Mouse (Mus musculus) liver, embryonic 13.5 days (tissue): ENCODE measurements around the gene Fam72a. TPM values are rescaled to one million over a fixed set of nuclear protein-coding genes. Genes with fewer than 3 reads are reported as not detected.

ENCODE experiments used
- ATAC-seq: fragments of 200-750 bp; cut with Nextera tagmentation; 2 replicates; pipeline ENCODE4 v1.8.0; 2017; ENCODE audit warnings: low read depth, mild to moderate bottlenecking, moderate number of reproducible peaks, moderate library complexity
- DNase-seq: peaks from one replicate; pipeline ENCODE4 v3.0.0; 2022
- H3K27ac ChIP-seq: fragments of 300-500 bp; sonication (generic); 2 replicates; pipeline ENCODE4 v1.5.1; 2015; ENCODE audit warnings: moderate library complexity, mild to moderate bottlenecking, inconsistent platforms
- H3K27me3 ChIP-seq: fragments of 300-500 bp; sonication (generic); 2 replicates; pipeline ENCODE4 v1.6.1; 2015; ENCODE audit warnings: mild to moderate bottlenecking, inconsistent platforms
- H3K36me3 ChIP-seq: fragments of 300-500 bp; sonication (generic); 2 replicates; pipeline ENCODE4 v1.6.1; 2015; ENCODE audit warnings: mild to moderate bottlenecking, inconsistent platforms
- H3K4me1 ChIP-seq: fragments of 300-500 bp; sonication (generic); replicated peaks from 2 replicates; pipeline ENCODE4 v1.6.1; 2015; ENCODE audit warnings: inconsistent platforms
- H3K4me2 ChIP-seq: fragments of 300-500 bp; sonication (generic); 2 replicates; pipeline ENCODE4 v1.6.1; 2015; ENCODE audit warnings: inconsistent platforms, mild to moderate bottlenecking, moderate library complexity
- H3K4me3 ChIP-seq: fragments of 300-500 bp; sonication (generic); replicated peaks from 2 replicates; pipeline ENCODE4 v1.5.1; 2015; ENCODE audit warnings: mild to moderate bottlenecking, inconsistent platforms
- H3K9ac ChIP-seq: fragments of 300-500 bp; sonication (generic); 2 replicates; pipeline ENCODE4 v1.6.1; 2015; ENCODE audit warnings: mild to moderate bottlenecking, inconsistent platforms
- H3K9me3 ChIP-seq: fragments of 300-500 bp; sonication (generic); replicated peaks from 2 replicates; pipeline ENCODE4 v1.6.1; 2016; ENCODE audit warnings: inconsistent platforms
- WGBS: fragments of 180-500 bp; shearing (Covaris S2); methylation state at CpG from one replicate; pipeline ENCODE4 v1.1.7; 2015; ENCODE audit not compliant: insufficient replicate concordance; 5-methylcytosine and 5-hydroxymethylcytosine counted together
- polyA plus RNA-seq: library from polyadenylated mRNA; unstranded; fragments of >200 nt; fragmentation: Nextera tagmentation; extraction: Ambion mirVana; gene quantifications from 2 replicates; pipeline ENCODE4 v1.2.1, GENCODE M21; 2015

Fam72a gene
- polyA plus RNA-seq, 1 experiment from 2014 or later = 2.9 TPM

DNA sequence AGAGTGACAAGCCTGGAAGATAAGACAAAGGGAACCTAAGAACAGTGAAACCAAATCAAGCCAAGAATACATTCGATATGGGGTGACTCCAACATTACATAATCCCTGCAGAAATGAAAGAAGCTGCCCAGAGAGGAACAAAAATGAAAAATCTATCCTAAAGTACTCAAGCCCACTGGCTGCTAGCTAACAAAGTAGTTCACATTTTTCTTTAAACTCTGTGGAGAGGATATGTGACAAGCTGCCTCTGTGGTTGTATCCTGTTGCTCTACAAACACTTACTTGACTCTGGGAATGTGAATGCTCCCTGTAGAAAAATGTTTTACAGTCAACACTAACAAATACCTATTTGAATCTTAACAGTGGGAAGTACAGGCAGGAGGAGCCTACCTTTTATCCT lies 26.0 kb upstream of the Fam72a start:
- no peak overlapping the region for H3K27ac ChIP-seq
- H3K9me3 ChIP-seq = no peaks in the 10 kb centered on the region
- no peak overlapping the region for H3K4me3 ChIP-seq
- 74% methylated on average over 1 of the region's 1 CpGs for WGBS
- no peaks in the 10 kb centered on the region for H3K36me3 ChIP-seq
- ATAC-seq (no peak), DNase-seq (no peak)
- no peaks in the 10 kb centered on the region for H3K27me3 ChIP-seq
- H3K9ac ChIP-seq = no peak overlapping the region
- peaks cover 14% of the 10 kb centered on the region; the same call in 1 of the 2 replicates for H3K4me1 ChIP-seq
- no peak overlapping the region for H3K4me2 ChIP-seq

DNA sequence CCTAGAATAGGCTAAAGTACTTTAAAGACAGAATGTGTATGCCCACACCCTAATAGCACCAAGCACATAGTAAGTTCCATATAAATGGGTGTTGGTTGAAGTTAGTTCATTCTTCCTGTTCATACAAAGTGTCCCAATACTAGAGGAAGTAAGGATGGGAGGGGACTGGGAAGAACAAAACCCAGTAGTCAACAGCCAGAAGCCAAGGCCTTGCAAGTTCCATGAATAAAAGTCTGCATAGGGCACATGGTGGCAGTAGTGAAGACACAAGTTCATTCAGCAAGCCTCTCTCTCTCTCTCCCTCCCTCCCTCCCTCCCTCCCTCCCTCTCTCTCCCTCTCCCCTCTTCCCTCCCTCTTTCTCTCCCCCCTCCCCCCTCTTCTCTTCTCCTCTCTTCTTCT lies 16.6 kb upstream of the Fam72a start:
- H3K4me2 ChIP-seq = no peak overlapping the region
- H3K4me1 ChIP-seq = peaks cover 11% of the 10 kb centered on the region; the same call in 1 of the 2 replicates
- no peak overlapping the region for H3K9ac ChIP-seq
- H3K36me3 ChIP-seq = no peaks in the 10 kb centered on the region
- H3K27ac ChIP-seq = no peak overlapping the region
- ATAC-seq (no peak), DNase-seq (no peak)
- H3K9me3 ChIP-seq = no peaks in the 10 kb centered on the region
- H3K4me3 ChIP-seq = no peak overlapping the region
- H3K27me3 ChIP-seq = no peaks in the 10 kb centered on the region

DNA sequence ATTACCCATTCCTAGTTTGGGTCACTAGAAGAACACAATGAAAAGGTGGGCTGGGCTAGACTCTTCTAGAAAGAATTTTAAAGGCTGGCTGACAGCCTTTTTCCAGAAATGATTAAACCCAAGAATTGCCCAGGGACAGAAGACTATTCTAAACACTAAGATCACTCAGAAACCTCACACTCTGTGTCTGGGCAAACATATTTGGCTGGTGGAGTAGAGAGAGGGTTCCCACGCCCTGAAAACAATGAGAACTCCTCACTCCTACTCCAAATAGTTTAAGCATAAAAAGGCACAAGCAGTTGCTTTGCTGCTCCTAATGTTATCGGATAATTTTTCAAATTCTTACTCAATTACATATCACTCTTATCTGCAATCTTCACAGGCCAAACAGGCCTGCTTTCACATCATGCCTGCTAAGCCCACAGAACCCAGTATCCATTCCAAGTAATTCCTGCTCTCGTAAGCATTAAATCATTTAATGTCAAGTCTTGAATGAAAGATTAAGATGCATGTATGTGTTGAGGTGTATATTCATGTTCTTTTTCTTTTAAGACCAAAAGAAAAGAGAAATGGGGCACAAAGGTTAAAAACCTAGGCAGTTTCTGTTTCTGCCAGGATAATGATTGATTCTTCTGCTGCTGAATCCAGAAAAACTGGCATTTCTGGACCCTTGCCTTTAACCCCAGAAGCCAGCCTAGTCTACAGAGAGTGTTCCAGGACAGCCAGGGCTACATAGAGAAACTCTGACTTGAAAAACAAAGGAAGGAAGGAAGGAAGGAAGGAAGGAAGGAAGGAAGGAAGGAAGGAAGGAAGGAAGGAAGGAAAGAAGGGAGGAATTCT lies 15.8 kb upstream of the Fam72a start:
- WGBS = 62% methylated on average over 3 of the region's 3 CpGs
- Histone ChIP-seq H3K4me3 (no peak overlapping the region), H3K4me1 (peaks cover 7% of the 10 kb centered on the region; the same call in 1 of the 2 replicates), H3K9ac (no peak overlapping the region), H3K27ac (no peak overlapping the region), H3K27me3 (no peaks in the 10 kb centered on the region), H3K9me3 (no peaks in the 10 kb centered on the region), H3K36me3 (no peaks in the 10 kb centered on the region), H3K4me2 (no peak overlapping the region)
- no peak for DNase-seq
- ATAC-seq = no peak

GRCm38 (mm10) chr1:131513136-131513535 lies 14.6 kb upstream of the Fam72a start:
- no peak overlapping the region for H3K4me2 ChIP-seq
- no peak for DNase-seq

DNA sequence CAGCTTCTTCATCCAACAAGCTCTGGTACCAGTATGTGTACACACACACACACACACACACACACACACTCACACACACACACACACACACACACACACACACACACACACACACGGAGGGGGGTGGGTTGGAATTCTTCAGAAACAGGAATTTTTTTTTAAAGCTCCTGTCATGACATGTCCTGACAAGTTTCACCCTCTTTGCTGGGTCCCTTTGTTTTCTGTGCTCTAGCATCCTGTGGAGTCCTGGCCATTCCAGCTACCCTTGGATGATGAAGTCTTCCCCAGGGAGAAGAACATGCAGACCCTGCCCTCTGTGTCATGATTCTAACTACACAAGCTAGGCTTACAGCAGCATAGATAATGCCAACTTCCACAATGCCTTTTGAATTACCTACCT lies 13.5 kb upstream of the Fam72a start:
- ATAC-seq (no peak), DNase-seq (no peak)
- Histone ChIP-seq H3K4me2 (no peak overlapping the region), H3K9me3 (no peaks in the 10 kb centered on the region), H3K27me3 (no peaks in the 10 kb centered on the region), H3K4me3 (no peak overlapping the region), H3K36me3 (no peaks in the 10 kb centered on the region), H3K4me1 (peaks cover 7% of the 10 kb centered on the region; the same call in 1 of the 2 replicates), H3K27ac (no peak overlapping the region), H3K9ac (no peak overlapping the region)
- 57% methylated on average over 1 of the region's 1 CpGs for WGBS

More at GRCm38 (mm10) chr1:131513136-131513535, 14.6 kb upstream of the Fam72a start:
- H3K27ac ChIP-seq = no peak overlapping the region
- H3K36me3 ChIP-seq = no peaks in the 10 kb centered on the region
- ATAC-seq = no peak
- H3K9me3 ChIP-seq = no peaks in the 10 kb centered on the region
- 78% methylated on average over 2 of the region's 2 CpGs for WGBS
- H3K9ac ChIP-seq = no peak overlapping the region
- peaks cover 7% of the 10 kb centered on the region; the same call in 1 of the 2 replicates for H3K4me1 ChIP-seq
- H3K27me3 ChIP-seq = no peaks in the 10 kb centered on the region
- no peak overlapping the region for H3K4me3 ChIP-seq

DNA sequence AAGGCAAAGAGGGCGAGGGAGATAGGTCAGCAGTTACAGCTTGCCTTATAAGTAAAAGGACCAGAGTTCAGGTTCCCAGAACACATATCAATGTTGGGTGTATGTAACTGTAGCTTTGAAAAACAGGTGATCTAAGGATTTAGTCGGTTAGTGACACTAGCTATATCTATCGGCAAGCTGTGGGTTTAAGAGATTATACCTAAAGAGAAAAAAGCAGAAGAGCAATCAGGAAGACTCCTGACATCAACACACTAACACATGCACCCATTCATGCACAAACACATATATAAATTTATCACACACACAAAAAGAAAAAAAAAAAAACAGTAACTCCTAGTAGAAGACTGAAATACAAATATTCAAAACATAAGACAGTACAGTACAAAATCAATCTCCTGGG lies 11.1 kb upstream of the Fam72a start:
- Histone ChIP-seq H3K9ac (no peak overlapping the region), H3K36me3 (no peaks in the 10 kb centered on the region), H3K27ac (no peak overlapping the region), H3K9me3 (no peaks in the 10 kb centered on the region), H3K4me1 (peaks cover 14% of the 10 kb centered on the region), H3K27me3 (no peaks in the 10 kb centered on the region), H3K4me2 (no peak overlapping the region), H3K4me3 (no peak overlapping the region)
- ATAC-seq (no peak), DNase-seq (no peak)
- WGBS = 56% methylated on average over 3 of the region's 3 CpGs

DNA sequence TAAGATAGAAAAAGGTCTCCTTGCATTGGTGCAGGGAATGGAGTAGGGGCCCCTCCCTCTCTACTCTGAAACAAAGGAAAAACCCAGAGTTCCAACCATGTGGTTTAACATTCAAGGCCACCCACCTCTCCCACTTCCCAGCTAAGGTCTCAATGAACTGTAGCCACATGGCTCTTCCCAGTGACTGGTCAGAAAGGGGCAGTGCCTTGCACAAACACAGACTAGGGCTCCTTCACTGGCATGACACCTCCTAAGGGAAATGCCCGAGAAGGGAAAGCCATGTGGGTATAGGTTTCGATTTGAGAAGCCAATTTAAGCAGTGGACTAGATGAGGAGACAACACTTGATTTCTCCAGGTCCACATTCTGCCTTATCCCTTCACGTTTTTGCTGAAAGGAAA lies 3.9 kb upstream of the Fam72a start:
- Histone ChIP-seq H3K27me3 (no peaks in the 10 kb centered on the region), H3K27ac (no peak overlapping the region), H3K4me1 (peaks cover 52% of the 10 kb centered on the region), H3K4me2 (peak overlapping the region; percentile 99), H3K36me3 (no peaks in the 10 kb centered on the region), H3K4me3 (peak overlapping the region; percentile 85; the same call in 1 of the 2 replicates), H3K9me3 (no peaks in the 10 kb centered on the region), H3K9ac (peak overlapping the region; percentile 12; the same call in 1 of the 2 replicates)
- ATAC-seq (no peak), DNase-seq (no peak)
- WGBS = 60% methylated on average over 3 of the region's 3 CpGs

- Histone ChIP-seq H3K27ac (0 out of 2 replicates have a peak overlapping the region, but pooled peaks have one; percentile 94), H3K36me3 (no peaks in the 10 kb centered on the region), H3K4me3 (peak overlapping the region; percentile 85), H3K9ac (peak overlapping the region; percentile 91), H3K4me1 (peaks cover 57% of the 10 kb centered on the region), H3K27me3 (no peaks in the 10 kb centered on the region), H3K9me3 (no peaks in the 10 kb centered on the region), H3K4me2 (peak overlapping the region; percentile 99)
- DNase-seq (no peak), ATAC-seq (no peak)
- 4% methylated on average over 26 of the region's 26 CpGs for WGBS
Observed at GRCm38 (mm10) chr1:131525101-131525585, 2.6 kb upstream of the Fam72a start.

- DNase-seq (peak; percentile 21), ATAC-seq (no peak)
- under 1% methylated on average over 41 of the region's 41 CpGs for WGBS
- Histone ChIP-seq H3K27me3 (no peaks in the 10 kb centered on the region), H3K27ac (peak overlapping the region; percentile 94), H3K9ac (peak overlapping the region; percentile 91), H3K4me1 (peaks cover 55% of the 10 kb centered on the region), H3K36me3 (no peaks in the 10 kb centered on the region), H3K9me3 (no peaks in the 10 kb centered on the region), H3K4me2 (peak overlapping the region; percentile 99), H3K4me3 (peak overlapping the region; percentile 85)
Observed at GRCm38 (mm10) chr1:131525586-131526271, 2.0 kb upstream of the Fam72a start.

GRCm38 (mm10) chr1:131526371-131527270 lies 1.1 kb upstream of the Fam72a start:
- no peaks in the 10 kb centered on the region for H3K36me3 ChIP-seq
- H3K27me3 ChIP-seq = no peaks in the 10 kb centered on the region
- H3K9me3 ChIP-seq = no peaks in the 10 kb centered on the region
- peak overlapping the region; percentile 94 for H3K27ac ChIP-seq
- H3K4me3 ChIP-seq = peak overlapping the region; percentile 85
- DNase-seq (peak; percentile 75), ATAC-seq (peak; percentile 44)
- peak overlapping the region; percentile 91 for H3K9ac ChIP-seq
- H3K4me2 ChIP-seq = peak overlapping the region; percentile 99
- WGBS = 1% methylated on average over 81 of the region's 81 CpGs
- peaks cover 55% of the 10 kb centered on the region for H3K4me1 ChIP-seq
